Mouse (Mus musculus): Measurements from ENCODE around the gene Olfr54. TPM values are rescaled to one million over a fixed set of nuclear protein-coding genes. Genes with fewer than 3 reads are reported as not detected.
"Not testable (repeated sequence)": the region's sequence is repeated elsewhere in the genome, so short reads cannot be mapped to it uniquely, and the experiment has no call there.

Gene Olfr54
- not detected for total RNA-seq (2022)

- DNase-seq (ENCODE audit: low spot score in 2 of 2): no peak
Observed at GRCm38 (mm10) chr11:51013936-51014335, at the start of gene Olfr54. Gene Olfr54, plus strand, starts transcription at chr11:51014236.

- DNase-seq (ENCODE audit: low spot score in 2 of 2): no peak
Observed at GRCm38 (mm10) chr11:50964886-50965285, 49.1 kb upstream of the Olfr54 start.

GRCm38 (mm10) chr11:50966230-50966629 is 47.8 kb upstream of the Olfr54 start, which contains the start of gene Olfr1378:
Gene Olfr1378, plus strand, starts transcription at chr11:50966530.
- no peak for DNase-seq (ENCODE audit: low spot score in 2 of 2)

DNA sequence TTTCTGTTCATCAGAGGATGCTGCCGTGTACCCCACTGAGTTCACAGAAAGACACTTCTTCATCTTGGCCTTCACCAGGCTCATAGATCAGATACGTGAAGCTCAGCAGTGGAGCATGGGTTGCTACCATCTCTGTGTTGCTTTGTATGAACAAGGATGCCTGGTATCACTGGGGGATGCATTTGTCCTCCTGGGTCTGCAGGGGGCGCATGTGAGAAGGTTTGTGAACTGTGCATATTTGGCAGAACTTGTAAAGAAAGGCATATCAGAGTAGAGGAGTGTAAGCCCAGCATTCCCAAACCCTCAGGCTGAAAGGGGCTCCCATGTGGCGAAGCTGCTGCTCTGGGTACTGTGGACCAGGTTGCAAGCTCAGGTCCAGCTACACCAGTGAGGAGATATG is 36.8 kb upstream of the Olfr54 start:
- no peak for DNase-seq (ENCODE audit: low spot score in 2 of 2)

DNA sequence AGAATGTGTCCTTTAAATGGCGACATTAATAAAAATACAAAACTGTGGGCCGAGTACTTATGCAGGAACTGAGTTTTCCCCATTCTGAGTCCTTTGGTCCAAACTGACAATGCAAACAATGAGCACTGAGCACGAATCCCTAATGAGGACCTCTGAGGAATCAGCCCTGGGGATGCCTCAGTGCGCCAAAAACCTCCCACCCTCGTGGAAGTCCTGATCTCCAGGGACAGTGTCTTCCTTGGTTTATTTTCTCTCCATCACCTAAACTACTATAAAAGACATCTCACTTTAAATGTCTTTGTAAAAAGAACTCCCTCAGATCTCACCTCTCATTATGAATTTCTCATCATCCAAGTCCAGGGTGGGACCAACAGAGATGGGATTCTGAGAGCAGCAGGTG is 32.4 kb upstream of the Olfr54 start, which contains the start of gene Olfr1377:
Olfr1377 (plus strand) TSS at position 301 of the 400 bp plus-strand sequence.
- no peak for DNase-seq (ENCODE audit: low spot score in 2 of 2)

- DNase-seq (ENCODE audit: low spot score in 2 of 2): no peak
Observed at GRCm38 (mm10) chr11:51003296-51003695, 10.7 kb upstream of the Olfr54 start, which contains the start of gene Olfr51. Gene Olfr51, plus strand, starts transcription at chr11:51003596.

- no peak for DNase-seq (ENCODE audit: low spot score in 2 of 2)
Observed at GRCm38 (mm10) chr11:51011821-51012220, 2.2 kb upstream of the Olfr54 start.

DNA sequence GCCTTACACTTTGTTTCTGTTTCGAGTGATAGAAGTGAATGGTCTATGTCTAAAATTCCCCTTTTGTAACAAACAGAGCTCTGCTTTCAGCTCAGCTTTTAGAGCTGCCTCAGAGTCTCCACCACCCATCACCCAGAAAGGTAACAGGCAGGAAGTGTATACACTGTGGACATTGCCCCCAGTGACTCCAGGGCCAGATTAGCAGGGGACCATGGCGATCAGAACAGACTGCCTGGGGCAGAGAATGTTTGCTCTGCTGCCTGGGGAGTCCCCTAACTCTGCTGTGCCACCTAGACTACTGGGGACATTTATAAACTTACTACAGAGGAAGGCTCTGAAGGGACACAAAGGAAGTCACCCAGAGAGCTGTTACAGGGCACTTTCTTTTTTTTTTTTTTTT is 2.3 kb downstream of the Olfr54 start:
- DNase-seq (ENCODE audit: low spot score in 2 of 2): no peak

GRCm38 (mm10) chr11:51026811-51027210 is 12.8 kb downstream of the Olfr54 start:
- DNase-seq (ENCODE audit: low spot score in 2 of 2): not testable (repeated sequence)

GRCm38 (mm10) chr11:51029381-51029780 is 15.3 kb downstream of the Olfr54 start:
- not testable (repeated sequence) for DNase-seq (ENCODE audit: low spot score in 2 of 2)

DNA sequence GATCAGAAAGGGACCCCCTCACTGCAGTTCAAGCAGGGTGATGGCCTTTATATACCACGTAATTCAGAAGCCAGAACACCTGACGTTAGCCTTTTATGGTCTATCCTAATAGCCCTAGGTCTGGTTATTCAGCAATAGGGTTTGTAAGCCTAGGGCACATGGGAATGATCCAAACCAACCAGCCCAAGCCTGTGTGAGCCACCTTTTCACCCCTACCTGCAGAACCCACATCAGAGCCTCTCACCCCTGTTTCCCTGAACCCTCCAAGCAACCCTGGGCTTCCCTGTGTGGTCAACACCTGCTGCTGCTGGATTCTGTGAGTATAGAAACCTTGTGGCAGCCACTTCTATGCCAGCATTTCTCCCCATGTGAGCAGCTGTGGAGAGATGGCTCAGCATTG is 16.2 kb downstream of the Olfr54 start:
- no peak for DNase-seq (ENCODE audit: low spot score in 2 of 2)

DNA sequence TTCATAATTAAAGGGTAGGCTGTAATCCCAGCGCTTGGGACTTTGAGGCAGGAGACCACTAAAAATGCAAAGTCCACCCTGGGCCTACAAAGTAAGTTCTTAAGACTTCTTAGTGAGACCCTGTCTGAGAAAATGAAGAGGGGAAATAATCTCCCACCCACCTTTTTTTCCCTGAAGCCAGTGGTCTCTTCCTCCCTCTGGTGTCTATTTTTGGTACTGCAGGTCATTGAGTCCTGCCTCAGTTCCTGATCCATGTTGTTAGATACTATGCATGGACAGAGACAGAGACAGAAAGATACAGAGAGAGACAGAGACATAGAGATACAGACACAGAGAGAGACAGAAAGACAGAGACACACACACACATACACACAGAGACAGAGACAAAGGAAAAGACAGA is 18.8 kb downstream of the Olfr54 start:
- peak in 1 of 2 experiments; percentile 4 for DNase-seq (ENCODE audit: low spot score in 2 of 2)

- not testable (repeated sequence) for DNase-seq (ENCODE audit: low spot score in 2 of 2)
Observed at GRCm38 (mm10) chr11:51034141-51034540, 20.1 kb downstream of the Olfr54 start.

- no peak for DNase-seq (ENCODE audit: low spot score in 2 of 2)
Observed at GRCm38 (mm10) chr11:51035951-51036350, 21.9 kb downstream of the Olfr54 start.

DNA sequence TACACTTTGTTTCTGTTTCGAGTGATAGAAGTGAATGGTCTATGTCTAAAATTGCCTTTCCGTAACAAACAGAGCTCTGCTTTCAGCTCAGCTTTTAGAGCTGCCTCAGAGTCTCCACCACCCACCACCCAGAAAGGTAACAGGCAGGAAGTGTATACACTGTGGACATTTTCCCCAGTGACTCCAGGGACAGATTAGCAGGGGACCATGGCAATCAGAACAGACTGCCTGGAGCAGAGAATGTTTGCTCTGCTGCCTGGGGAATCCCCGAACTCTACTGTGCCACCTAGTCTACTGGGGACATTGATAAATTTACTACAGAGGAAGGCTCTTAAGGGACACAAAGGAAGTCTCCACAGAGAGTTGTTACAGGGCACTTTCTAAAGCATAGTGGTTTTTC is 30.7 kb downstream of the Olfr54 start:
- DNase-seq (ENCODE audit: low spot score in 2 of 2): not testable (repeated sequence)

- DNase-seq (ENCODE audit: low spot score in 2 of 2): not testable (repeated sequence)
Observed at GRCm38 (mm10) chr11:51047809-51048208, 33.8 kb downstream of the Olfr54 start, which contains the start of gene Olfr1375. Gene Olfr1375, plus strand, starts transcription at chr11:51048109.

GRCm38 (mm10) chr11:51051678-51052077 is 37.6 kb downstream of the Olfr54 start:
- no peak for DNase-seq (ENCODE audit: low spot score in 2 of 2)

GRCm38 (mm10) chr11:51053230-51053629 is 39.2 kb downstream of the Olfr54 start:
- no peak for DNase-seq (ENCODE audit: low spot score in 2 of 2)

- peak; percentile 57 to 63 for DNase-seq (ENCODE audit: low spot score in 2 of 2)
Observed at GRCm38 (mm10) chr11:51059151-51059571, 45.1 kb downstream of the Olfr54 start, which contains the start of gene Zfp354a. Gene Zfp354a, plus strand, starts transcription at chr11:51059257.

- DNase-seq (ENCODE audit: low spot score in 2 of 2): no peak
Observed at GRCm38 (mm10) chr11:51059640-51060039, 45.6 kb downstream of the Olfr54 start.

- DNase-seq (ENCODE audit: low spot score in 2 of 2): no peak
Observed at GRCm38 (mm10) chr11:51060981-51061380, 46.9 kb downstream of the Olfr54 start.

DNA sequence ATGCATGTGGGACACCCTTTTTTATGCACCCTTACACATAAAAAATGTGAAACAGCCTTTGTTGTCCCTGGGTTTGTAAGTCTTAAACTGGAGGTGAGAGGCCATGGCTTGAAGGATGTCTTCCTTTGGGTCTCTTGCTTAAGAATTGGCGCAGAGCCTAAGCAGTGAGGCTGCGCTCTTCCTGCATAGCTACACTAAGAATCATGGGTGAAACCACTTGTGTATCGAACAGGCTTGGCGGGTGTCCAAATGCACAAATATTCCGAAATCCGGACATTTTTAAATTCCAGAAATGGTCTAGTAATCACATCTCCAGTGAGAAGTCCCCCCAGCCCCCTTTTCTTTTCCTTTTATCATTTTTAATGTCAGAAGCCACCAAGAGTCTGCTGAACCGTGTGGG is 49.2 kb downstream of the Olfr54 start:
- DNase-seq (ENCODE audit: low spot score in 2 of 2): no peak

- no peak for DNase-seq (ENCODE audit: low spot score in 2 of 2)
Observed at GRCm38 (mm10) chr11:51063841-51064240, 49.8 kb downstream of the Olfr54 start.
